In the genomic region with DNA sequence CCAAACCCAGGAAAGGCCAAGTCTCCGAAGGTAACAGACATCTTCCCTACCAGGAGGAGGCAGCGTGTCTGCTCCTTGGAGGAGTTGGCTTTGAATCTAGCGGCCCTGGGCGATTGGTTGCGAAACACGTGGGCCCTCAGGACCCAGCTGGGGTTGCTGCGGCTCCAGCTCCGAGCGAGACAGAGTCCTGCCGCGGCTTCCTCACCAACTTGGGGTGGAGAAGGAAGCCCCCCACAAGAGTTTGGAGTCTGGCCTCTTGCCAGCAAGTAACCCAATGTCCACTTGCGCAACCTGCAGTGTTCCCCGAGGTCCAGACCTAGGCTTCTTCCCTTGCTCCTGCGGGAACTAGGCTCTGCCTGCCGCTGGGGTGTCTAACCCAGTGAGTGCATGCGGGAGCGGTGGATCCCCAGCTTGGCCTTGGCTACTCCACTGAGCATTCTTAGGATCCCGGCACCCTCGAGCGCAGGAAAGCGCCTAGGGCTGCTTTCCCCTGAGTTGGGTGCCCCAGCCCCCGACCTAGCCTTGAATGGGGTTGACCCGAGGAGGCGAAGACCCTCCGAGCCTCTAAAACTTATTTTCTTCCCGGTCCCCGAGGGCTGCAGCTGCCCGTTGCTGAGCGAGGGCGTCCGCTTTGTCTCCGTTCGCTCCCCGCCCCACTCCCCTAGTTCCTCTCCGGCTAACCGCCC, we compare ENCODE assay signal across 7 mouse cellular contexts. TPM values are rescaled to one million over a fixed set of nuclear protein-coding genes. Genes with fewer than 3 reads are reported as not detected.
A peak's percentile ranks its signal among the peaks of the same experiment; 100 is the strongest.
DNase-seq lines count a peak whose midpoint lies in the region; ATAC-seq and TF ChIP-seq lines count a peak whose summit lies in the region.

No protein-coding gene starts in this region.

- peak overlapping the region; percentile 93 for H3K4me2 ChIP-seq in limb, embryonic 11.5 days (ENCODE audit: low read depth, severe bottlenecking)
- peak overlapping the region; percentile 71 for H3K4me2 ChIP-seq in midbrain, embryonic 12.5 days (replicated peaks)

- no peaks in the 10 kb centered on the region for H3K27me3 ChIP-seq in limb, embryonic 11.5 days (ENCODE audit: control insufficient read depth, insufficient read depth, low read length)
- peaks cover 10% of the 10 kb centered on the region; the same call in 1 of the 2 replicates for H3K27me3 ChIP-seq in midbrain, embryonic 12.5 days
- no peaks in the 10 kb centered on the region for H3K27me3 ChIP-seq in spleen, adult 2 months (ENCODE audit: control insufficient read depth, insufficient read depth, low read length)

- peak; percentile 8 for ATAC-seq in inflammation-experienced regulatory T-cells, adult 6 months
- ATAC-seq in limb, embryonic 11.5 days (ENCODE audit: insufficient number of reproducible peaks, low FRiP score, low TSS enrichment, low read depth), result peak; percentile 41
- peak; percentile 80 for ATAC-seq in midbrain, embryonic 12.5 days (ENCODE audit: low FRiP score, low read depth)

- intact Hi-C loops in gastrocnemius, postnatal 14 days (cut with DNase I; ENCODE audit: low total_unique reads), result loop anchor here (5.0 to 10.0 kb wide), 2 partner anchors 362 to 604 kb away; no protein-coding TSS in a partner anchor

- DNase-seq in ZHBTc4 (ENCODE audit: low read depth, low spot score), result peak; percentile 91
- DNase-seq in cerebellum, postnatal 36 days, result peak; percentile 29
- peak; percentile 85 for DNase-seq in gastrocnemius, postnatal 14 days
- peak; percentile 87 for DNase-seq in limb, embryonic 11.5 days (ENCODE audit: low spot score)
- peak in 1 of 2 experiments; percentile 45 for DNase-seq in spleen, adult 2 months (ENCODE audit: low read depth in 1 of 2, low spot score in 2 of 2)

- peak overlapping the region; percentile 66 for H3K4me3 ChIP-seq in limb, embryonic 11.5 days (ENCODE audit: low read depth, low read length)
- peak overlapping the region; percentile 93 for H3K4me3 ChIP-seq in midbrain, embryonic 12.5 days
- peak overlapping the region; percentile 83 for H3K4me3 ChIP-seq in spleen, adult 2 months (ENCODE audit: extremely low read depth, insufficient read depth, insufficient read length)

- H3K27ac ChIP-seq in limb, embryonic 11.5 days (replicated peaks; ENCODE audit: low read depth, low read length), result peak overlapping the region; percentile 93
- H3K27ac ChIP-seq in midbrain, embryonic 12.5 days (replicated peaks), result peak overlapping the region; percentile 97
- peak overlapping the region; percentile 80 for H3K27ac ChIP-seq in spleen, adult 2 months (ENCODE audit: insufficient read depth, low read length)

- no peak for TF ChIP-seq POLR2A in spleen, adult 2 months (IDR thresholded peaks at IDR 0.05; ENCODE audit: low read depth, low read length)

- H3K9me3 ChIP-seq in limb, embryonic 11.5 days (ENCODE audit: control insufficient read depth, low read length), result no peaks in the 10 kb centered on the region
- no peaks in the 10 kb centered on the region for H3K9me3 ChIP-seq in midbrain, embryonic 12.5 days

- H3K4me1 ChIP-seq in limb, embryonic 11.5 days (ENCODE audit: control insufficient read depth, insufficient read depth, low read length), result peaks cover 30% of the 10 kb centered on the region
- H3K4me1 ChIP-seq in midbrain, embryonic 12.5 days, result peaks cover 57% of the 10 kb centered on the region
- no peaks in the 10 kb centered on the region; the same call in 1 of the 2 replicates for H3K4me1 ChIP-seq in spleen, adult 2 months (ENCODE audit: control insufficient read depth, insufficient read depth, insufficient read length)

- H3K9ac ChIP-seq in limb, embryonic 11.5 days (ENCODE audit: low read length), result peak overlapping the region; percentile 91
- H3K9ac ChIP-seq in midbrain, embryonic 12.5 days (replicated peaks), result peak overlapping the region; percentile 96

- under 1% methylated on average over 35 of the region's 36 CpGs for WGBS in limb, embryonic 11.5 days
- WGBS in midbrain, embryonic 12.5 days, result under 1% methylated on average over 36 of the region's 36 CpGs
- under 1% methylated on average over 35 of the region's 36 CpGs for WGBS in spleen, adult 2 months

- peaks cover 5% of the 10 kb centered on the region for H3K36me3 ChIP-seq in limb, embryonic 11.5 days (ENCODE audit: control insufficient read depth, insufficient read depth, low read length)
- peaks cover 7% of the 10 kb centered on the region; the same call in 1 of the 2 replicates for H3K36me3 ChIP-seq in midbrain, embryonic 12.5 days
- no peaks in the 10 kb centered on the region for H3K36me3 ChIP-seq in spleen, adult 2 months (ENCODE audit: control insufficient read depth, insufficient read depth, low read length)

- no peak for TF ChIP-seq CTCF in spleen, adult 2 months (IDR thresholded peaks at IDR 0.05; ENCODE audit: extremely low read depth, insufficient read depth, insufficient read length, insufficient replicate concordance)

RNA-seq across cellular contexts. Expression of a gene that starts 0.5 kb away (rescaled TPM):
- total RNA-seq in gastrocnemius, postnatal 14 days (2021), result 1 to 10 TPM; 3.2 to 3.6 TPM
- 1 to 10 TPM; 1.7 to 4.6 (median 3.3) TPM for polyA plus RNA-seq in inflammation-experienced regulatory T-cells, adult 6 months (2017; shearing (Covaris generic))
- 6.7 and 7.3 TPM in 2 replicates for polyA plus RNA-seq in limb, embryonic 11.5 days (2014; fragmentation: Nextera tagmentation; extraction: Ambion mirVana)
- polyA plus RNA-seq in midbrain, embryonic 12.5 days (2016; fragmentation: Nextera tagmentation; extraction: Ambion mirVana), result 21.9 and 22.0 TPM in 2 replicates
- 4.4 and 5.1 TPM in 2 replicates for polyA plus RNA-seq in spleen, adult 2 months (2012; rRNA removed)

RNA-seq across cellular contexts. Expression of a gene that starts 42.3 kb away (rescaled TPM):
- total RNA-seq in gastrocnemius, postnatal 14 days (2021), result 10 to 100 TPM; 12.8 to 13.0 TPM
- polyA plus RNA-seq in inflammation-experienced regulatory T-cells, adult 6 months (2017; shearing (Covaris generic)), result 100 to 1,000 TPM in 1 of 3 experiments, 10 to 100 TPM in 2; 58.3 to 103 (median 64.1) TPM
- 20.8 and 22.2 TPM in 2 replicates for polyA plus RNA-seq in limb, embryonic 11.5 days (2014; fragmentation: Nextera tagmentation; extraction: Ambion mirVana)
- polyA plus RNA-seq in midbrain, embryonic 12.5 days (2016; fragmentation: Nextera tagmentation; extraction: Ambion mirVana), result 23.8 and 24.2 TPM in 2 replicates
- 97.1 and 134 TPM in 2 replicates for polyA plus RNA-seq in spleen, adult 2 months (2012; rRNA removed)

Comparison
In these comparisons a context has a peak if more than half of its experiments do, and no peak if none do; other contexts are left out.
1. ATAC-seq: peak in every context shown above with its lines; median percentile 80 in midbrain, embryonic 12.5 days; 41 in limb, embryonic 11.5 days; 8 in inflammation-experienced regulatory T-cells, adult 6 months.